Mouse (Mus musculus): ENCODE measurements around the gene Gadl1. TPM values are rescaled to one million over a fixed set of nuclear protein-coding genes. Genes with fewer than 3 reads are reported as not detected.

Gadl1 gene
- total and polyA plus RNA-seq, 3 experiments, result 0.06 to 0.08 TPM; not detected in 1

DNA sequence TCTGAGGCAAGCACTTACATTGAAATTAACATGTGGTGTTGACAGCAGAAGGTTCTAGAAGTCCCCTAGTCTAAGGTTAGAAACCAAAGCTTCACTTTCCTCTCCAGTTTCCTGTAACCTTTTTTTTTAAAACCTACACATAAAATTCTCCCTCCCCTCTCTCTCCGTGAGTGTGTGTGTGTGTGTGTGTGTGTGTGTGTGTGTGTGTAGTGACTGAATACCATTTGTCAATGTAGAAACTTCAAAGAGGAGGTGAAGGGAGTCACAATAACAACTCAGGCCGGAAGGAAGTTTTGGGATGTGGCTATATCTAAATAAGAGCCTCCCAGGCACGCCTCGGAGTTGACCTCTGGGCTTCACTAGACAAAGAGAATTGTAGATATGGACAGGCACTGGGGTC is 205.1 kb downstream of the Gadl1 start:
- no peak for DNase-seq (ENCODE audit: low read depth, low spot score)
- Histone ChIP-seq H3K27me3 (ENCODE audit: control insufficient read depth in 1 of 2, insufficient read depth in 2 of 2, low read length in 2 of 2) (no peaks in the 10 kb centered on the region), H3K36me3 (ENCODE audit: control insufficient read depth in 1 of 2, insufficient read depth in 2 of 2, low read length in 2 of 2) (no peaks in the 10 kb centered on the region), H3K4me3 (ENCODE audit: control insufficient read depth in 1 of 2, insufficient read depth in 1 of 2, low read depth in 2 of 2, low read length in 2 of 2) (no peak overlapping the region), H3K79me2 (ENCODE audit: control insufficient read depth, insufficient read depth, low read length, poor library complexity) (no peaks in the 10 kb centered on the region), H3K9me3 (replicated peaks; ENCODE audit: insufficient read depth, low read length) (no peaks in the 10 kb centered on the region), H3K9ac (ENCODE audit: control insufficient read depth, low read depth, low read length, poor library complexity, severe bottlenecking) (no peak overlapping the region), H3K27ac (ENCODE audit: control insufficient read depth, low read depth, low read length) (no peak overlapping the region), H3K4me1 (ENCODE audit: control insufficient read depth in 1 of 2, insufficient read depth in 2 of 2, low read length in 2 of 2) (no peaks in the 10 kb centered on the region)
- no peak for TF ChIP-seq MYB (IDR thresholded peaks at IDR 0.05; ENCODE audit: low read depth, low read length)
- TF ChIP-seq E2F4 (IDR thresholded peaks at IDR 0.05; ENCODE audit: borderline replicate concordance, low read depth, low read length), result no peak
- no peak for TF ChIP-seq UBTF (IDR thresholded peaks at IDR 0.05; ENCODE audit: borderline replicate concordance, insufficient read depth, low read depth, low read length)
- TF ChIP-seq POLR2AphosphoS5 (IDR thresholded peaks at IDR 0.05; ENCODE audit: borderline replicate concordance, low read depth, low read length), result no peak
- no peak for TF ChIP-seq RAD21 (IDR thresholded peaks at IDR 0.05; ENCODE audit: low read depth, low read length)
- no peak for TF ChIP-seq TCF12 (IDR thresholded peaks at IDR 0.05; ENCODE audit: low read depth, low read length)
- TF ChIP-seq NRF1 (IDR thresholded peaks at IDR 0.05; ENCODE audit: insufficient read depth, low read depth, low read length, poor library complexity, severe bottlenecking), result no peak
- TF ChIP-seq TAL1 (IDR thresholded peaks at IDR 0.05; ENCODE audit: low read length), result no peak
- no peak for TF ChIP-seq GATA1 (IDR thresholded peaks at IDR 0.05; ENCODE audit: low read depth, low read length)
- no peak for TF ChIP-seq CHD2 (IDR thresholded peaks at IDR 0.05; ENCODE audit: low read length)
- no peak for TF ChIP-seq RCOR1 (IDR thresholded peaks at IDR 0.05; ENCODE audit: low read depth, low read length)
- no peak for TF ChIP-seq EP300 (IDR thresholded peaks at IDR 0.05; ENCODE audit: low read depth in 1 of 2, low read length in 2 of 2)
- no peak for TF ChIP-seq POLR2AphosphoS2 (IDR thresholded peaks at IDR 0.05; ENCODE audit: low read length)
- TF ChIP-seq MAZ (IDR thresholded peaks at IDR 0.05; ENCODE audit: low read depth, low read length), result no peak

DNA sequence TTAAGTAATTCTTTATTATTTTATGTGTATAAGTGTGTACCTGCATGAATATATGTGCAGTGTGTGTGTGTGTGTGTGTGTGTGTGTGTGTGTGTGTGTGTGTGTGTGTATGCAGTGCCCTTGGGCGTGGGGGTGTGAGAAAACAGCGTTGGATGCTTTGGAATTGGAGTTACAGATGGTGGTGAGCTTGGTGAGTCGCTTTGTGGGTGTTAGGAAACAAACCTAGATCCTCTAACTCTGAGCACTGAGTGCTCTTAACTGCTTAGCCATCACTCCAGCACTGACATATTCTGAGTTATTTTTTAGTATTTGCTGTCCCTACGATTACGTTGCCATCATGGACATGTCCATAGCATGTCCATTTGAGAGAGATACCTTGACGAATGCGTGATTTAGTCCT is 206.6 kb downstream of the Gadl1 start:
- no peak overlapping the region for H3K27ac ChIP-seq (ENCODE audit: control insufficient read depth, low read depth, low read length)
- TF ChIP-seq MYB (IDR thresholded peaks at IDR 0.05; ENCODE audit: low read depth, low read length) (no peak), GABPA (IDR thresholded peaks at IDR 0.05; ENCODE audit: low read depth, low read length) (no peak), POLR2AphosphoS2 (IDR thresholded peaks at IDR 0.05; ENCODE audit: low read length) (no peak), TBP (IDR thresholded peaks at IDR 0.05; ENCODE audit: low read depth, low read length) (no peak), E2F4 (IDR thresholded peaks at IDR 0.05; ENCODE audit: borderline replicate concordance, low read depth, low read length) (no peak), USF1 (IDR thresholded peaks at IDR 0.05; ENCODE audit: low read depth, low read length) (no peak), CTCF (IDR thresholded peaks at IDR 0.05 in 2 of 3, conservative IDR thresholded peaks at IDR 0.05 in 1 of 3; ENCODE audit: control insufficient read depth in 1 of 3, insufficient read depth in 1 of 3, low read depth in 2 of 3, low read length in 3 of 3, poor library complexity in 1 of 3, severe bottlenecking in 1 of 3) (no peak), RCOR1 (IDR thresholded peaks at IDR 0.05; ENCODE audit: low read depth, low read length) (no peak), ZC3H11A (IDR thresholded peaks at IDR 0.05; ENCODE audit: low read depth, low read length) (no peak), MAFK (IDR thresholded peaks at IDR 0.05; ENCODE audit: borderline replicate concordance, low read depth, low read length) (no peak), MAZ (IDR thresholded peaks at IDR 0.05; ENCODE audit: low read depth, low read length) (no peak), POLR2AphosphoS5 (IDR thresholded peaks at IDR 0.05; ENCODE audit: borderline replicate concordance, low read depth, low read length) (no peak), CHD1 (IDR thresholded peaks at IDR 0.05; ENCODE audit: low read depth, low read length) (no peak), TCF12 (IDR thresholded peaks at IDR 0.05; ENCODE audit: low read depth, low read length) (no peak), ZNF384 (IDR thresholded peaks at IDR 0.05; ENCODE audit: low read depth, low read length) (no peak), MEF2A (IDR thresholded peaks at IDR 0.05; ENCODE audit: extremely low read depth, insufficient replicate concordance, low read depth, low read length, poor library complexity, severe bottlenecking) (no peak), ETS1 (IDR thresholded peaks at IDR 0.05; ENCODE audit: low read depth, low read length) (no peak), ZMIZ1 (IDR thresholded peaks at IDR 0.05; ENCODE audit: low read depth, low read length) (no peak), CHD2 (IDR thresholded peaks at IDR 0.05; ENCODE audit: low read length) (no peak), NRF1 (IDR thresholded peaks at IDR 0.05; ENCODE audit: insufficient read depth, low read depth, low read length, poor library complexity, severe bottlenecking) (no peak)
- H3K9me3 ChIP-seq (replicated peaks; ENCODE audit: insufficient read depth, low read length), result no peaks in the 10 kb centered on the region
- DNase-seq (ENCODE audit: low read depth, low spot score), result no peak
- no peaks in the 10 kb centered on the region for H3K27me3 ChIP-seq (ENCODE audit: control insufficient read depth in 1 of 2, insufficient read depth in 2 of 2, low read length in 2 of 2)
- no peaks in the 10 kb centered on the region for H3K36me3 ChIP-seq (ENCODE audit: control insufficient read depth in 1 of 2, insufficient read depth in 2 of 2, low read length in 2 of 2)
- no peak overlapping the region for H3K9ac ChIP-seq (ENCODE audit: control insufficient read depth, low read depth, low read length, poor library complexity, severe bottlenecking)
- H3K79me2 ChIP-seq (ENCODE audit: control insufficient read depth, insufficient read depth, low read length, poor library complexity), result no peaks in the 10 kb centered on the region
- H3K4me1 ChIP-seq (ENCODE audit: control insufficient read depth in 1 of 2, insufficient read depth in 2 of 2, low read length in 2 of 2), result no peaks in the 10 kb centered on the region
- no peak overlapping the region for H3K4me3 ChIP-seq (ENCODE audit: control insufficient read depth in 1 of 2, insufficient read depth in 1 of 2, low read depth in 2 of 2, low read length in 2 of 2)
